Mouse (Mus musculus): ENCODE data around the gene Trnp1. TPM values are rescaled to one million over a fixed set of nuclear protein-coding genes. Genes with fewer than 3 reads are reported as not detected.
A peak's percentile ranks its signal among the peaks of the same experiment; 100 is the strongest.

The Trnp1 gene
- total and polyA plus RNA-seq, 3 experiments, result 1.6 TPM; not detected in 1

DNA sequence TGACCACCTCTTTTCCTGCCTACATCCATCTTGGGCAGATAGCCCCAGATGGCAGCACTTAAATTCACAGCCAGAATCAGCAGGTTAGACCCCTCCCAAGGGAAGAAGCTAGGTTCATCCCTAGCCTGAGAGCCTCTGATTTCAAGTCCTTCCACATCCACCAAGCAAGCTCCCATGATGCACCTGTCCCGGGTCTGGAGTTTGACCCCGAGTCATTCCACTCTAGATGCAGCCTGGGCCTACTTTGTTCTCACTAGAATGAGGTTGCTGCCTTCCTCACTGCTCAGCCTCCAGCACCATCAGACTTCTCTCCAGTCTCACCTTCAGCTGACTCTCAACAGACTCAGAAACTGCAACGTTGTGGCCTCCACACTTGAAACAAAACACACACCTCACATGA is 37.7 kb upstream of the Trnp1 start:
- no peak overlapping the region for H3K9ac ChIP-seq (ENCODE audit: control insufficient read depth, low read depth, low read length, poor library complexity, severe bottlenecking)
- H3K4me1 ChIP-seq (ENCODE audit: control insufficient read depth in 1 of 2, insufficient read depth in 2 of 2, low read length in 2 of 2), result no peaks in the 10 kb centered on the region
- H3K4me3 ChIP-seq (ENCODE audit: control insufficient read depth in 1 of 2, insufficient read depth in 1 of 2, low read depth in 2 of 2, low read length in 2 of 2), result no peak overlapping the region
- no peak for DNase-seq (ENCODE audit: low read depth, low spot score)
- H3K79me2 ChIP-seq (ENCODE audit: control insufficient read depth, insufficient read depth, low read length, poor library complexity), result peaks cover 10% of the 10 kb centered on the region
- no peak overlapping the region for H3K27ac ChIP-seq (ENCODE audit: control insufficient read depth, low read depth, low read length)
- H3K27me3 ChIP-seq (ENCODE audit: control insufficient read depth in 1 of 2, insufficient read depth in 2 of 2, low read length in 2 of 2), result no peaks in the 10 kb centered on the region
- TF ChIP-seq USF2 (IDR thresholded peaks at IDR 0.05; ENCODE audit: borderline replicate concordance in 1 of 2, insufficient read depth in 1 of 2, low read depth in 1 of 2, low read length in 2 of 2) (no peak), CHD2 (IDR thresholded peaks at IDR 0.05; ENCODE audit: low read length) (no peak), GABPA (IDR thresholded peaks at IDR 0.05; ENCODE audit: low read depth, low read length) (no peak), MYC (IDR thresholded peaks at IDR 0.05; ENCODE audit: low read depth, low read length) (no peak), POLR2A (IDR thresholded peaks at IDR 0.05; ENCODE audit: control insufficient read depth in 1 of 2, insufficient read depth in 1 of 2, low read depth in 1 of 2, low read length in 2 of 2, poor library complexity in 1 of 2) (no peak), TCF12 (IDR thresholded peaks at IDR 0.05; ENCODE audit: low read depth, low read length) (no peak), SMC3 (IDR thresholded peaks at IDR 0.05; ENCODE audit: low read depth, low read length) (no peak), RAD21 (IDR thresholded peaks at IDR 0.05; ENCODE audit: low read depth, low read length) (no peak), RCOR1 (IDR thresholded peaks at IDR 0.05; ENCODE audit: low read depth, low read length) (no peak)
- H3K9me3 ChIP-seq (replicated peaks; ENCODE audit: insufficient read depth, low read length), result no peaks in the 10 kb centered on the region
- H3K36me3 ChIP-seq (ENCODE audit: control insufficient read depth in 1 of 2, insufficient read depth in 2 of 2, low read length in 2 of 2), result peaks cover 0 to 8% of the 10 kb centered on the region in 2 experiments; a peak in 2 of 4 replicates

- no peaks in the 10 kb centered on the region for H3K27me3 ChIP-seq (ENCODE audit: control insufficient read depth in 1 of 2, insufficient read depth in 2 of 2, low read length in 2 of 2)
- H3K36me3 ChIP-seq (ENCODE audit: control insufficient read depth in 1 of 2, insufficient read depth in 2 of 2, low read length in 2 of 2), result peaks cover 0 to 4% of the 10 kb centered on the region in 2 experiments; a peak in 1 of 4 replicates
- no peak overlapping the region for H3K4me3 ChIP-seq (ENCODE audit: control insufficient read depth in 1 of 2, insufficient read depth in 1 of 2, low read depth in 2 of 2, low read length in 2 of 2)
- H3K9me3 ChIP-seq (replicated peaks; ENCODE audit: insufficient read depth, low read length), result no peaks in the 10 kb centered on the region
- H3K27ac ChIP-seq (ENCODE audit: control insufficient read depth, low read depth, low read length), result no peak overlapping the region
- TF ChIP-seq CTCF (IDR thresholded peaks at IDR 0.05 in 2 of 3, conservative IDR thresholded peaks at IDR 0.05 in 1 of 3; ENCODE audit: control insufficient read depth in 1 of 3, insufficient read depth in 1 of 3, low read depth in 2 of 3, low read length in 3 of 3, poor library complexity in 1 of 3, severe bottlenecking in 1 of 3) (peak in 1 of 3 experiments; percentile 7; a peak in 1 of 6 replicates), GATA1 (IDR thresholded peaks at IDR 0.05; ENCODE audit: low read depth, low read length) (no peak)
- no peaks in the 10 kb centered on the region for H3K4me1 ChIP-seq (ENCODE audit: control insufficient read depth in 1 of 2, insufficient read depth in 2 of 2, low read length in 2 of 2)
- no peak for DNase-seq (ENCODE audit: low read depth, low spot score)
- H3K79me2 ChIP-seq (ENCODE audit: control insufficient read depth, insufficient read depth, low read length, poor library complexity), result no peaks in the 10 kb centered on the region
- H3K9ac ChIP-seq (ENCODE audit: control insufficient read depth, low read depth, low read length, poor library complexity, severe bottlenecking), result no peak overlapping the region
Measured at GRCm38 (mm10) chr4:133532777-133533176, 34.4 kb upstream of the Trnp1 start.

GRCm38 (mm10) chr4:133527788-133528187 is 29.4 kb upstream of the Trnp1 start:
- Histone ChIP-seq H3K79me2 (ENCODE audit: control insufficient read depth, insufficient read depth, low read length, poor library complexity) (no peaks in the 10 kb centered on the region), H3K4me1 (ENCODE audit: control insufficient read depth in 1 of 2, insufficient read depth in 2 of 2, low read length in 2 of 2) (no peaks in the 10 kb centered on the region), H3K9ac (ENCODE audit: control insufficient read depth, low read depth, low read length, poor library complexity, severe bottlenecking) (no peak overlapping the region), H3K27me3 (ENCODE audit: control insufficient read depth in 1 of 2, insufficient read depth in 2 of 2, low read length in 2 of 2) (no peaks in the 10 kb centered on the region), H3K36me3 (ENCODE audit: control insufficient read depth in 1 of 2, insufficient read depth in 2 of 2, low read length in 2 of 2) (no peaks in the 10 kb centered on the region; a peak in 1 of 4 replicates), H3K27ac (ENCODE audit: control insufficient read depth, low read depth, low read length) (no peak overlapping the region), H3K4me3 (ENCODE audit: control insufficient read depth in 1 of 2, insufficient read depth in 1 of 2, low read depth in 2 of 2, low read length in 2 of 2) (no peak overlapping the region), H3K9me3 (replicated peaks; ENCODE audit: insufficient read depth, low read length) (no peaks in the 10 kb centered on the region)
- no peak for DNase-seq (ENCODE audit: low read depth, low spot score)
- TF ChIP-seq GATA1 (IDR thresholded peaks at IDR 0.05; ENCODE audit: low read depth, low read length), result no peak
- TF ChIP-seq ZKSCAN1 (IDR thresholded peaks at IDR 0.05; ENCODE audit: low read depth, low read length), result no peak
- no peak for TF ChIP-seq POLR2AphosphoS2 (IDR thresholded peaks at IDR 0.05; ENCODE audit: low read length)
- no peak for TF ChIP-seq RCOR1 (IDR thresholded peaks at IDR 0.05; ENCODE audit: low read depth, low read length)
- no peak for TF ChIP-seq ZMIZ1 (IDR thresholded peaks at IDR 0.05; ENCODE audit: low read depth, low read length)
- TF ChIP-seq MXI1 (IDR thresholded peaks at IDR 0.05; ENCODE audit: low read depth, low read length), result no peak
- no peak for TF ChIP-seq SIN3A (IDR thresholded peaks at IDR 0.05; ENCODE audit: low read length)
- no peak for TF ChIP-seq JUND (IDR thresholded peaks at IDR 0.05; ENCODE audit: low read depth, low read length)
- TF ChIP-seq SMC3 (IDR thresholded peaks at IDR 0.05; ENCODE audit: low read depth, low read length), result no peak
- TF ChIP-seq ZNF384 (IDR thresholded peaks at IDR 0.05; ENCODE audit: low read depth, low read length), result no peak
- TF ChIP-seq MYB (IDR thresholded peaks at IDR 0.05; ENCODE audit: low read depth, low read length), result no peak
- no peak for TF ChIP-seq MAX (IDR thresholded peaks at IDR 0.05; ENCODE audit: low read length)
- no peak for TF ChIP-seq TCF12 (IDR thresholded peaks at IDR 0.05; ENCODE audit: low read depth, low read length)
- no peak for TF ChIP-seq GABPA (IDR thresholded peaks at IDR 0.05; ENCODE audit: low read depth, low read length)

Measured in MEL (cell line).